Mouse (Mus musculus) kidney, postnatal 0 days (tissue): Measurements from ENCODE around the gene Methig1. TPM values are rescaled to one million over a fixed set of nuclear protein-coding genes. Genes with fewer than 3 reads are reported as not detected.
A peak's percentile ranks its signal among the peaks of the same experiment; 100 is the strongest.

Experiments used
- ATAC-seq: fragments of 200-750 bp; cut with Nextera tagmentation; replicated peaks from 2 replicates; pipeline ENCODE4 v1.8.0; 2017; ENCODE audit warnings: low read depth, moderate number of reproducible peaks, moderate TSS enrichment, moderate library complexity; ENCODE audit not compliant: low FRiP score
- DNase-seq: peaks from one replicate; pipeline ENCODE4 v3.0.0-alpha.2; 2016; ENCODE audit warnings: low spot score
- H3K27ac ChIP-seq: fragments of 300-500 bp; sonication (generic); 2 replicates; pipeline ENCODE4 v1.5.1; 2014; ENCODE audit warnings: mild to moderate bottlenecking
- H3K27me3 ChIP-seq: fragments of 300-500 bp; sonication (generic); 2 replicates; pipeline ENCODE4 v1.6.1; 2014; ENCODE audit warnings: low read length, mixed read lengths; ENCODE audit not compliant: insufficient read depth
- H3K36me3 ChIP-seq: fragments of 300-500 bp; sonication (generic); 2 replicates; pipeline ENCODE4 v1.6.1; 2014; ENCODE audit warnings: low read length, mixed read lengths; ENCODE audit not compliant: insufficient read depth
- H3K4me1 ChIP-seq: fragments of 300-500 bp; sonication (generic); replicated peaks from 2 replicates; pipeline ENCODE4 v1.6.1; 2014; ENCODE audit warnings: antibody characterized with exemption, low read length, mixed read lengths; ENCODE audit not compliant: insufficient read depth
- H3K4me2 ChIP-seq: fragments of 300-500 bp; sonication (generic); 2 replicates; pipeline ENCODE4 v1.6.1; 2014; ENCODE audit warnings: mild to moderate bottlenecking, low read length, moderate library complexity, mixed read lengths
- H3K4me3 ChIP-seq: fragments of 300-500 bp; sonication (generic); replicated peaks from 2 replicates; pipeline ENCODE4 v1.5.1; 2014; ENCODE audit warnings: low read depth, low read length
- H3K9ac ChIP-seq: fragments of 300-500 bp; sonication (generic); 2 replicates; pipeline ENCODE4 v1.6.1; 2014; ENCODE audit warnings: low read depth, low read length
- H3K9me3 ChIP-seq: fragments of 300-500 bp; sonication (generic); replicated peaks from 2 replicates; pipeline ENCODE4 v1.6.1; 2016; ENCODE audit warnings: low read length, inconsistent platforms, mixed read lengths
- CTCF ChIP-seq: IDR thresholded peaks from 2 replicates; pipeline ENCODE4 v1.5.1; 2016; ENCODE audit warnings: antibody characterized with exemption, low read depth, mild to moderate bottlenecking, moderate library complexity
- WGBS: fragments of 180-500 bp; shearing (Covaris S2); extraction: QIAGEN DNeasy Blood & Tissue Kit; methylation state at CpG from one replicate; pipeline ENCODE4 v1.1.7; 2014; 5-methylcytosine and 5-hydroxymethylcytosine counted together
- polyA plus RNA-seq: library from polyadenylated mRNA; unstranded; fragments of >200 nt; fragmentation: Nextera tagmentation; extraction: Ambion mirVana; gene quantifications from 2 replicates; pipeline ENCODE4 v1.2.1, GENCODE M21; 2015

The Methig1 gene
- polyA plus RNA-seq, 1 experiment from 2014 or later = 2.0 TPM

DNA sequence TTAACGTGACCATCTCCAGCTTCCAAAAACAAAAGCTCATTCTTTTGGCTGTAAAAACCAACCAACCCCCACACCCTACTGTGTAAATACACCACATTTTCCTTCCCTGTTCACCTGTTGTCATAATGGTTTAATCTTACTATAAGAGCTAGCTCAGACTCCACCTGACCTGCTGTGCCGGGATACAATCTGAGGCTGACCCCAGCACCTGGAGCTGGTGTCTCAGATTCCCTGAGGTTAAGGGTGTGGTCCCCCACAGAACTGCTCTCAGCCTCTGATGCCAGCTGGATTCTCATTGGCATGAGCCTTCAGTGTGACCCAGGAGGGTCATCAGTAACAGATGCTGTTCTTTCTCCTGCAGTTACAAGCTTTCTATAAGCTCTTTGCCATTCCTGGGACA is 27.2 kb downstream of the Methig1 start:
- no peak overlapping the region for H3K9ac ChIP-seq
- WGBS = 58% methylated on average over 2 of the region's 2 CpGs
- no peak overlapping the region for H3K4me3 ChIP-seq
- H3K9me3 ChIP-seq = no peaks in the 10 kb centered on the region
- ATAC-seq (no peak), DNase-seq (no peak)
- H3K27me3 ChIP-seq = no peaks in the 10 kb centered on the region
- no peak overlapping the region for H3K27ac ChIP-seq
- no peak for TF ChIP-seq CTCF
- H3K4me1 ChIP-seq = no peaks in the 10 kb centered on the region
- no peak overlapping the region for H3K4me2 ChIP-seq
- H3K36me3 ChIP-seq = no peaks in the 10 kb centered on the region

GRCm38 (mm10) chr15:100385705-100386104 is 32.8 kb downstream of the Methig1 start:
- Histone ChIP-seq H3K4me1 (no peaks in the 10 kb centered on the region), H3K27ac (no peak overlapping the region), H3K9me3 (no peaks in the 10 kb centered on the region), H3K4me2 (no peak overlapping the region), H3K36me3 (no peaks in the 10 kb centered on the region), H3K4me3 (no peak overlapping the region), H3K9ac (no peak overlapping the region), H3K27me3 (no peaks in the 10 kb centered on the region)
- no peak for DNase-seq
- 87% methylated on average over 9 of the region's 9 CpGs for WGBS
- TF ChIP-seq CTCF = no peak
- ATAC-seq = no peak

DNA sequence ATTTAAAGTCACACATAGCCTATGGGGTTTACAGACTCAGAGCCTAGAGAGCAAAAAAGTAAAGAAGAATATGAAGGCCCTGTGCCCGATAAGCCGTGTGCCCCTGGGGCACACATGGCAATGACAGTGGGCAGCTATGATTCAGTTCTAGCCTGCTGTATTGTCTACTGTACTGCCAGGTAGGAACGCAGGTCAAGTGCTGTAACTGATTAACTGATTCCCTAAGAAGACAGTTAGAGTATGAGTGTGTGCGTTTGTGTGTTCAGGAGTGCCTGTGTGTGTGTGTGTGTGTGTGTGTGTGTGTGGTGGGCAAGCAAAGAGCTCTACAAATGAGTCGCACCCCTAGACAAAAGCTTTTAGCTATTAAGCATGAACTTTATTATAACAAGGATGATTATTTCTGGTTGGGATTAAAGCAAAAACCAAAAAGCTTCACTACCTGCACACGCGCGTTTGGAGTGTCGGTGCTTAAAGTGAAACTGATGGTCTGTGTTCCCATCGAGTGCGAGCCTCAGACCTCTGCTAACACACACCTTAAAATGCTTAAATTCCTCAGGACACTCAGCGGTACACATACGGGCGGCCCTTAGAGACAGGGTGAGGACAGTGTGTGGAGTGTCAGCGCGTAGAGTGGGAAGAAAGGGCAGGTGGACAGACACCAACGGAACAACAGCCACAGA is 34.7 kb downstream of the Methig1 start:
- Histone ChIP-seq H3K4me1 (no peaks in the 10 kb centered on the region), H3K4me2 (no peak overlapping the region), H3K9ac (no peak overlapping the region), H3K27ac (no peak overlapping the region), H3K27me3 (no peaks in the 10 kb centered on the region), H3K9me3 (no peaks in the 10 kb centered on the region), H3K4me3 (no peak overlapping the region), H3K36me3 (no peaks in the 10 kb centered on the region)
- ATAC-seq = no peak
- DNase-seq = no peak
- TF ChIP-seq CTCF = no peak
- 84% methylated on average over 17 of the region's 17 CpGs for WGBS

GRCm38 (mm10) chr15:100388224-100388835 is 35.4 kb downstream of the Methig1 start:
- Histone ChIP-seq H3K27ac (no peak overlapping the region), H3K4me3 (no peak overlapping the region), H3K4me1 (no peaks in the 10 kb centered on the region), H3K36me3 (no peaks in the 10 kb centered on the region), H3K9ac (no peak overlapping the region), H3K9me3 (no peaks in the 10 kb centered on the region), H3K27me3 (no peaks in the 10 kb centered on the region), H3K4me2 (no peak overlapping the region)
- no peak for DNase-seq
- 71% methylated on average over 13 of the region's 16 CpGs for WGBS
- no peak for ATAC-seq
- no peak for TF ChIP-seq CTCF

- 48% methylated on average over 9 of the region's 9 CpGs for WGBS
- no peak overlapping the region for H3K4me3 ChIP-seq
- ATAC-seq = no peak
These were observed 35.9 kb downstream of the Methig1 start for GRCm38 (mm10) chr15:100388886-100389285.

DNA sequence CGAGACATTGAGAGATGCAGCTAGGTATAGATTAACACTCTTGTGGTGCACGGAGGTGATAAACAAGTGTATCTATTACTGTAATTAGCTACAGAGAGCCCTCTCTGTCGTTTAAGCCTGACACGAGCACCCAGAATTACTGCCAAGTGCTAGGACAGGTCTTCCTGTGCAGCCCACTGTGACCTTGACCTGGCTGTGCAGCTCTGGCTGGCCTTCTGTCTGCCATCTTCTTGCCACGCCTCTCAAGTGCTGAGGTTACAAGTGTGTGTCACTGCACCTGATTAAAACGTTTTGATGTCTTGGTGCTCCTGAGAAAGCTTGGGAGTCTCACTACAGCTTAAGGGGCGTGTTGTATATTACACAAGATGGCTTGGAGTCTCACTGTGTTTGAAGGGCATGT is 38.1 kb downstream of the Methig1 start:
- 46% methylated on average over 7 of the region's 7 CpGs for WGBS
- no peak overlapping the region for H3K4me2 ChIP-seq
- no peak for DNase-seq
- TF ChIP-seq CTCF = no peak
- no peak for ATAC-seq
- H3K9ac ChIP-seq = no peak overlapping the region
- H3K4me3 ChIP-seq = no peak overlapping the region
- H3K27me3 ChIP-seq = no peaks in the 10 kb centered on the region
- no peaks in the 10 kb centered on the region for H3K9me3 ChIP-seq
- peaks cover 24% of the 10 kb centered on the region for H3K36me3 ChIP-seq
- H3K27ac ChIP-seq = no peak overlapping the region
- no peaks in the 10 kb centered on the region for H3K4me1 ChIP-seq

More at GRCm38 (mm10) chr15:100388886-100389285, 35.9 kb downstream of the Methig1 start:
- no peaks in the 10 kb centered on the region for H3K9me3 ChIP-seq
- H3K4me2 ChIP-seq = no peak overlapping the region
- H3K36me3 ChIP-seq = peaks cover 2% of the 10 kb centered on the region; the same call in 1 of the 2 replicates
- DNase-seq = peak; percentile 10
- no peaks in the 10 kb centered on the region for H3K27me3 ChIP-seq
- H3K9ac ChIP-seq = no peak overlapping the region
- H3K4me1 ChIP-seq = no peaks in the 10 kb centered on the region
- no peak for TF ChIP-seq CTCF
- no peak overlapping the region for H3K27ac ChIP-seq

- Histone ChIP-seq H3K4me1 (no peaks in the 10 kb centered on the region), H3K9me3 (no peaks in the 10 kb centered on the region), H3K27ac (no peak overlapping the region), H3K4me3 (no peak overlapping the region), H3K36me3 (peaks cover 29% of the 10 kb centered on the region), H3K9ac (no peak overlapping the region), H3K27me3 (no peaks in the 10 kb centered on the region), H3K4me2 (no peak overlapping the region)
- ATAC-seq = no peak
- no peak for DNase-seq
- WGBS = 92% methylated on average over 7 of the region's 7 CpGs
- TF ChIP-seq CTCF = no peak
These were observed 38.6 kb downstream of the Methig1 start for GRCm38 (mm10) chr15:100391599-100391998.
